Mouse (Mus musculus): Measurements from ENCODE around the gene Hspa1l. TPM values are rescaled to one million over a fixed set of nuclear protein-coding genes. Genes with fewer than 3 reads are reported as not detected.
A peak's percentile ranks its signal among the peaks of the same experiment; 100 is the strongest.
"Not testable (repeated sequence)": the region's sequence is repeated elsewhere in the genome, so short reads cannot be mapped to it uniquely, and the experiment has no call there.

Hspa1l gene
- polyA plus RNA-seq, 1 experiment from 2014 or later, result 0.93 TPM

DNA sequence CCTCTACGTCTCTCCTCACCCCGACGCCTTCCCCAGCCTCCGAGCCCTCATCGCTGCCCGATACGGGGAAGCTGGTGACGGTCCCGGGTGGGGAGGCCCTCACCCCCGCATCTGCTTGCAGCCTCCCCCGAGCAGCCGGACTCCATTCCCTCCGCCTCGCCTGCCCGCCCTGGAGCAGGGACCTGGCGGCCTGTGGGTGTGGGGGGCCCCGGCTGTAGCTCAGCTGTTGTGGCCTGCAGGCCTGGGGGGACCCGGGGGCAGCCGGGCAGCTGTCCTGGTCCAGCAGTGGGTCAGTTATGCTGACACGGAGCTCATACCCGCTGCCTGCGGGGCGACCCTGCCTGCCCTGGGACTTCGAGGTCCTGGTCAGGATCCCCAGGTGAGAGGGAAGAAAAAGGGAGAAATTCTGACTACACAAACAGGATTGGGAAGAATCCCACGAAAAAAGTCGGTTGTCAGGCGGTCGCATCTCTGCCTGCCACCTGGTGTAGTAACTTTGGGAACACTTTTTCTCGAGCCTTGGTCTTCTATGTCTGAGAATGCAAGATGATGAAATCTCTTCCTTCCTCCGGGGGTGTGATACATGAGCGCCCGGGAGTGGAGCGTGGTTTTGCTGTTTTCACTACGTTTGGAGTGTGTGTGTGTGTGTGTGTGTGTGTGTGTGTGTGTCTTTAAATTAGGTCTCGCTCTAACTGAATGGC lies 29.1 kb downstream of the Hspa1l start:
- under 1% methylated on average over 35 of the region's 35 CpGs for WGBS
- Histone ChIP-seq H3K36me3 (ENCODE audit: control insufficient read depth, insufficient read depth, low read length) (peaks cover 12% of the 10 kb centered on the region; the same call in 1 of the 2 replicates), H3K9ac (ENCODE audit: low read depth, low read length) (peak overlapping the region; percentile 95), H3K9me3 (ENCODE audit: control insufficient read depth, low read length) (no peaks in the 10 kb centered on the region), H3K4me1 (replicated peaks; ENCODE audit: control insufficient read depth, insufficient read depth, low read length) (peaks cover 7% of the 10 kb centered on the region), H3K4me2 (replicated peaks; ENCODE audit: low read depth, low read length) (peak overlapping the region; percentile 99), H3K27me3 (ENCODE audit: control insufficient read depth, insufficient read depth, low read length) (no peaks in the 10 kb centered on the region), H3K27ac (ENCODE audit: low read depth, low read length) (peak overlapping the region; percentile 97), H3K4me3 (ENCODE audit: low read depth, low read length) (peak overlapping the region; percentile 89)
- peak; percentile 38 for ATAC-seq (ENCODE audit: low FRiP score)
- DNase-seq (ENCODE audit: low spot score), result peak; percentile 39

GRCm38 (mm10) chr17:35002153-35002865 lies 29.8 kb downstream of the Hspa1l start:
- Histone ChIP-seq H3K4me1 (replicated peaks; ENCODE audit: control insufficient read depth, insufficient read depth, low read length) (peaks cover 7% of the 10 kb centered on the region), H3K27ac (ENCODE audit: low read depth, low read length) (peak overlapping the region; percentile 97), H3K36me3 (ENCODE audit: control insufficient read depth, insufficient read depth, low read length) (peaks cover 12% of the 10 kb centered on the region; the same call in 1 of the 2 replicates), H3K4me3 (ENCODE audit: low read depth, low read length) (peak overlapping the region; percentile 89), H3K27me3 (ENCODE audit: control insufficient read depth, insufficient read depth, low read length) (no peaks in the 10 kb centered on the region), H3K4me2 (replicated peaks; ENCODE audit: low read depth, low read length) (peak overlapping the region; percentile 99), H3K9ac (ENCODE audit: low read depth, low read length) (peak overlapping the region; percentile 95), H3K9me3 (ENCODE audit: control insufficient read depth, low read length) (no peaks in the 10 kb centered on the region)
- WGBS, result 12% methylated on average over 12 of the region's 12 CpGs
- no peak for ATAC-seq (ENCODE audit: low FRiP score)
- DNase-seq (ENCODE audit: low spot score), result no peak

GRCm38 (mm10) chr17:35003022-35003838 lies 30.7 kb downstream of the Hspa1l start:
- WGBS, result 83% methylated on average over 9 of the region's 9 CpGs
- ATAC-seq (ENCODE audit: low FRiP score), result no peak
- H3K9me3 ChIP-seq (ENCODE audit: control insufficient read depth, low read length), result no peaks in the 10 kb centered on the region
- H3K36me3 ChIP-seq (ENCODE audit: control insufficient read depth, insufficient read depth, low read length), result peaks cover 12% of the 10 kb centered on the region; the same call in 1 of the 2 replicates
- H3K4me1 ChIP-seq (replicated peaks; ENCODE audit: control insufficient read depth, insufficient read depth, low read length), result peaks cover 7% of the 10 kb centered on the region
- H3K9ac ChIP-seq (ENCODE audit: low read depth, low read length), result 0 out of 2 replicates have a peak overlapping the region, but pooled peaks have one; percentile 2
- DNase-seq (ENCODE audit: low spot score), result no peak
- H3K27ac ChIP-seq (ENCODE audit: low read depth, low read length), result no peak overlapping the region
- no peaks in the 10 kb centered on the region for H3K27me3 ChIP-seq (ENCODE audit: control insufficient read depth, insufficient read depth, low read length)
- no peak overlapping the region; the same call in 1 of the 2 replicates for H3K4me3 ChIP-seq (ENCODE audit: low read depth, low read length)
- peak overlapping the region; percentile 99; the same call in 1 of the 2 replicates for H3K4me2 ChIP-seq (replicated peaks; ENCODE audit: low read depth, low read length)

DNA sequence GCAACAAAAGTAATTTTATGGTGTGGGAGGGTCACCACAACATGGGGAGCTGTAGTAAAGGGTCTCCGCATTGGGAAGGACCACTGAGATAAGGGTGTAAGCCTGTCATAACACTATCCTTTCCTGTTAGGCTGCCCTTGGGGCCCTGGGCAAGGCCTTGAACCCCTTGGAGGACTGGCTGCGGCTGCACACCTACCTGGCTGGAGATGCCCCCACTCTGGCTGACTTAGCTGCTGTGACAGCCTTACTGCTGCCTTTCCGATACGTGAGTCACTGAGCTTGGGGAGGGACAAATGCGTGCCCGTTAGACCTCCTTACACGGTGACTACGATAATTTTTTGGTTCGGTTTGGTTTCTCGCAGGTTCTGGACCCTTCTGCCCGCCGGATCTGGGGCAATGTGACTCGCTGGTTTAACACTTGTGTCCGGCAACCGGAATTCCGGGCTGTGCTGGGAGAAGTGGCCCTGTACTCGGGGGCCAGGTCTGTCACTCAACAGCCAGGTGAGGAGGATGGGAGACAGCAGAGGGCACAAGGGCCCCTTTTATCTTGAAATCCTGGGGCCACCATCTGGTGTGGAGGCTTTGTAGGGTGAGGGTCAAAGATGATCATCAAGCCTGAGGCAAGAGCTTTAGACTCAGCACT lies 31.7 kb downstream of the Hspa1l start:
- Histone ChIP-seq H3K9me3 (ENCODE audit: control insufficient read depth, low read length) (no peaks in the 10 kb centered on the region), H3K27me3 (ENCODE audit: control insufficient read depth, insufficient read depth, low read length) (no peaks in the 10 kb centered on the region), H3K36me3 (ENCODE audit: control insufficient read depth, insufficient read depth, low read length) (peaks cover 14% of the 10 kb centered on the region; the same call in 1 of the 2 replicates), H3K4me2 (replicated peaks; ENCODE audit: low read depth, low read length) (no peak overlapping the region), H3K4me3 (ENCODE audit: low read depth, low read length) (no peak overlapping the region), H3K9ac (ENCODE audit: low read depth, low read length) (no peak overlapping the region), H3K4me1 (replicated peaks; ENCODE audit: control insufficient read depth, insufficient read depth, low read length) (peaks cover 7% of the 10 kb centered on the region), H3K27ac (ENCODE audit: low read depth, low read length) (no peak overlapping the region)
- ATAC-seq (ENCODE audit: low FRiP score), result no peak
- 96% methylated on average over 17 of the region's 17 CpGs for WGBS
- DNase-seq (ENCODE audit: low spot score), result no peak

- Histone ChIP-seq H3K27ac (ENCODE audit: low read depth, low read length) (no peak overlapping the region), H3K27me3 (ENCODE audit: control insufficient read depth, insufficient read depth, low read length) (no peaks in the 10 kb centered on the region), H3K9me3 (ENCODE audit: control insufficient read depth, low read length) (no peaks in the 10 kb centered on the region), H3K4me2 (replicated peaks; ENCODE audit: low read depth, low read length) (no peak overlapping the region), H3K4me3 (ENCODE audit: low read depth, low read length) (no peak overlapping the region), H3K9ac (ENCODE audit: low read depth, low read length) (no peak overlapping the region), H3K4me1 (replicated peaks; ENCODE audit: control insufficient read depth, insufficient read depth, low read length) (peaks cover 7% of the 10 kb centered on the region), H3K36me3 (ENCODE audit: control insufficient read depth, insufficient read depth, low read length) (peaks cover 15% of the 10 kb centered on the region; the same call in 1 of the 2 replicates)
- 91% methylated on average over 10 of the region's 10 CpGs for WGBS
- no peak for ATAC-seq (ENCODE audit: low FRiP score)
- DNase-seq (ENCODE audit: low spot score), result no peak
These were observed 32.7 kb downstream of the Hspa1l start for GRCm38 (mm10) chr17:35005158-35005557.

DNA sequence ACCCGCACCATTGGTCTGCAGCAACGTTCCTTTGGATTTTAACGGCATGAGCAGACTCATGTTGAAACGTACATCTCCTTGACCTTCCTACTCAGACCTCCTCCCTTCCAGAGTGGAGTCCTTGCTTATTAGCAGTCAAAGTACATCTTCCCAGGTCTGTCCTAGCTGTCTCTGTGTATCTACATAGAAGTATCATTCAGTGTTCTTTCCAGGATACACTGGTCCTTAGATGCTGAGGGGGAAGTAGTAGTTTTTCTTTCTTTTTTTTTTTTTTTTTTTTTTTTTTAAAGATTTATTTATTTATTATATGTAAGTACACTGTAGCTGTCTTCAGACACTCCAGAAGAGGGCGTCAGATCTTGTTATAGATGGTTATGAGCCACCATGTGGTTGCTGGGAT lies 33.4 kb downstream of the Hspa1l start:
- H3K36me3 ChIP-seq (ENCODE audit: control insufficient read depth, insufficient read depth, low read length), result peaks cover 19% of the 10 kb centered on the region
- not testable (repeated sequence) for H3K9me3 ChIP-seq (ENCODE audit: control insufficient read depth, low read length); ATAC-seq (ENCODE audit: low FRiP score); H3K27ac ChIP-seq (ENCODE audit: low read depth, low read length); H3K4me2 ChIP-seq (replicated peaks; ENCODE audit: low read depth, low read length); H3K4me3 ChIP-seq (ENCODE audit: low read depth, low read length); H3K4me1 ChIP-seq (replicated peaks; ENCODE audit: control insufficient read depth, insufficient read depth, low read length); DNase-seq (ENCODE audit: low spot score); H3K9ac ChIP-seq (ENCODE audit: low read depth, low read length); H3K27me3 ChIP-seq (ENCODE audit: control insufficient read depth, insufficient read depth, low read length)
- 98% methylated on average over 4 of the region's 5 CpGs for WGBS

DNA sequence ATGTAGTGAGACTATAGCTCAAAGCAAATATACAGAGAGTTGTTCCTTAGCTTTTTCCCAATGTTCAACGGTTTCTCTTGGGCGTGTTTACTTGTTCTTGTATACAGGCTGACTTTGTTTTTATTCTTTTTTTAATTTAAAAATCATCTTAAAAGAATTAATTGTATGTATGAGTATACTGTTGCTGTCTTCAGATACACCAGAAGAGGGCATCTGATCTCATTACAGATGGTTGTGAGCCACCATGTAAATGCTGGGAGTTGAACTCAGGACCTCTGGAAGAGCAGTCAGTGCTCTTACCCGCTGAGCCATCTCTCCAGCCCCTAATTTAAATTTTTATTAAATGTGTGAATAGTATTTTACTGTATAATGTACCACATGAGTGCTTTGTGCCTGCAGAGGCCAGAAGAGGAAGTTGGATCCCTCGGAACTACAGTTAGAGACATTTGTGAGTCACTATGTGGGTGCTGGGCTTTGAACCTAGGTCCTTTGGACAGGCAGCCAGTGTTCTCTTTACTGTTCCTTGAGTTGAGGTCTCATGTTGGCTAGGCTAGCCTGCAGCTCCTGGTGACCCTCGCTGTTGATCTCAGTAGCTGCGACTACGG lies 35.0 kb downstream of the Hspa1l start:
- Histone ChIP-seq H3K9ac (ENCODE audit: low read depth, low read length) (no peak overlapping the region), H3K4me3 (ENCODE audit: low read depth, low read length) (no peak overlapping the region), H3K4me1 (replicated peaks; ENCODE audit: control insufficient read depth, insufficient read depth, low read length) (peaks cover 2% of the 10 kb centered on the region; the same call in 1 of the 2 replicates), H3K9me3 (ENCODE audit: control insufficient read depth, low read length) (no peaks in the 10 kb centered on the region), H3K27ac (ENCODE audit: low read depth, low read length) (no peak overlapping the region), H3K36me3 (ENCODE audit: control insufficient read depth, insufficient read depth, low read length) (peaks cover 30% of the 10 kb centered on the region), H3K4me2 (replicated peaks; ENCODE audit: low read depth, low read length) (no peak overlapping the region), H3K27me3 (ENCODE audit: control insufficient read depth, insufficient read depth, low read length) (no peaks in the 10 kb centered on the region)
- ATAC-seq (ENCODE audit: low FRiP score), result no peak
- no peak for DNase-seq (ENCODE audit: low spot score)
- 96% methylated on average over 7 of the region's 7 CpGs for WGBS

DNA sequence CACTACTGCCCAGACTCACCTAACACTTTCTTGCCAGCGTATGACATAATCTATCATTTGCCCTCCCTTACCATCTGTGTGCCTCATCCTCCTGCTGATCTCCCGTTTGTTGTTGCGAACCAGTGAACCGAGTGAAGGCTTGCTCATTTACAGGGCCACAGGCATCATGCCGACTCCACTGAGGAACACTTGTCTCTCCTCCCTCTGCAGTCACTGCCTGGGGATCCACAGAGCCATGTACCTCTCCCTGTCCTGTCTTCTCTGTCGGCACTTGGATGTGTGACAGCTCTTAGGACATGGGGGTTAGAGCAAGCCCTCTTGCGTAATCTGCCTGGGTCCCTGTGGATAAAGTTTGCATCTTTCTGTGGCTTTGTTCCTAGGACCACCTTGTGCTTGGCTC lies 37.1 kb downstream of the Hspa1l start:
- Histone ChIP-seq H3K4me2 (replicated peaks; ENCODE audit: low read depth, low read length) (no peak overlapping the region), H3K4me1 (replicated peaks; ENCODE audit: control insufficient read depth, insufficient read depth, low read length) (no peaks in the 10 kb centered on the region), H3K9ac (ENCODE audit: low read depth, low read length) (no peak overlapping the region), H3K4me3 (ENCODE audit: low read depth, low read length) (no peak overlapping the region), H3K36me3 (ENCODE audit: control insufficient read depth, insufficient read depth, low read length) (peaks cover 35% of the 10 kb centered on the region), H3K9me3 (ENCODE audit: control insufficient read depth, low read length) (no peaks in the 10 kb centered on the region), H3K27ac (ENCODE audit: low read depth, low read length) (no peak overlapping the region), H3K27me3 (ENCODE audit: control insufficient read depth, insufficient read depth, low read length) (no peaks in the 10 kb centered on the region)
- ATAC-seq (ENCODE audit: low FRiP score) (no peak), DNase-seq (ENCODE audit: low spot score) (no peak)
- 79% methylated on average over 7 of the region's 7 CpGs for WGBS
